Mouse (Mus musculus) retina, postnatal 7 days (tissue): ENCODE data around the gene Mif.
A peak's percentile ranks its signal among the peaks of the same experiment; 100 is the strongest.

Experiments
- DNase-seq: peaks from one replicate; pipeline ENCODE4 v3.0.0-alpha.2; 2012; ENCODE audit warnings: low read depth, low spot score

Gene Mif

GRCm38 (mm10) chr10:75837248-75837759, 22.7 kb downstream of the Mif start, which contains the start of gene Gstt2:
Gene Gstt2, minus strand, starts transcription at chr10:75837424.
- peak; percentile 88 for DNase-seq

GRCm38 (mm10) chr10:75835761-75836531, 24.1 kb downstream of the Mif start:
- DNase-seq, result no peak

GRCm38 (mm10) chr10:75835307-75835706, 24.7 kb downstream of the Mif start:
- DNase-seq, result no peak

GRCm38 (mm10) chr10:75834721-75835120, 25.3 kb downstream of the Mif start:
- DNase-seq, result no peak

GRCm38 (mm10) chr10:75834250-75834649, 25.8 kb downstream of the Mif start:
- no peak for DNase-seq

GRCm38 (mm10) chr10:75833456-75834080, 26.5 kb downstream of the Mif start:
- no peak for DNase-seq

- DNase-seq, result no peak
These were observed 27.7 kb downstream of the Mif start for GRCm38 (mm10) chr10:75832272-75832895.

- DNase-seq, result no peak
These were observed 29.8 kb downstream of the Mif start for GRCm38 (mm10) chr10:75830275-75830670.

- DNase-seq, result no peak
These were observed 30.3 kb downstream of the Mif start for GRCm38 (mm10) chr10:75829529-75830274.

GRCm38 (mm10) chr10:75828500-75828931, 31.5 kb downstream of the Mif start:
- no peak for DNase-seq

GRCm38 (mm10) chr10:75827668-75828360, 32.2 kb downstream of the Mif start:
- DNase-seq, result no peak

GRCm38 (mm10) chr10:75824530-75824929, 35.5 kb downstream of the Mif start:
- no peak for DNase-seq

- no peak for DNase-seq
These were observed 36.3 kb downstream of the Mif start for GRCm38 (mm10) chr10:75823782-75824181.

- no peak for DNase-seq
These were observed 37.6 kb downstream of the Mif start, which contains the start of gene Gstt4 for GRCm38 (mm10) chr10:75822443-75822842. Gene Gstt4, minus strand, starts transcription at chr10:75822543.

- no peak for DNase-seq
These were observed 40.2 kb downstream of the Mif start for GRCm38 (mm10) chr10:75819882-75820281.

GRCm38 (mm10) chr10:75818641-75819040, 41.4 kb downstream of the Mif start:
- DNase-seq, result no peak
